Mouse (Mus musculus) lung, adult 2 months (tissue): ENCODE measurements at regions not wholly inside any gene's neighbourhood (a gene's known extent, or its start where the extent isn't known, plus 50 kb on each side); places are given as distances from the start of the nearest gene placed in this dataset.

Source experiments
- DNase-seq: peaks from one replicate; pipeline ENCODE4 v3.0.0; 2022
- H3K4me1 ChIP-seq: fragments of 200-500 bp; 2 replicates; pipeline ENCODE4 v1.6.1; 2011; ENCODE audit warnings: low read length; ENCODE audit not compliant: control insufficient read depth, insufficient read depth
- H3K4me3 ChIP-seq: fragments of 200-500 bp; replicated peaks from 2 replicates; pipeline ENCODE3; 2011; ENCODE audit warnings: low read depth, mild to moderate bottlenecking, control low read depth, low read length; ENCODE audit errors: extremely low read depth
- CTCF ChIP-seq: fragments of 200-500 bp; IDR thresholded peaks from 2 replicates; pipeline ENCODE4 v1.5.1; 2011; ENCODE audit warnings: mild to moderate bottlenecking, low read length, control low read depth; ENCODE audit not compliant: insufficient read depth
- POLR2A ChIP-seq: fragments of 200-500 bp; IDR thresholded peaks from 2 replicates; pipeline ENCODE4 v1.6.1; 2011; ENCODE audit warnings: low read depth, mild to moderate bottlenecking, control low read depth, low read length, borderline replicate concordance; ENCODE audit errors: extremely low read depth
- WGBS: fragments of 180-500 bp; shearing (Covaris S2); methylation state at CpG from one replicate; pipeline ENCODE4 v1.1.7; 2018; 5-methylcytosine and 5-hydroxymethylcytosine counted together

GRCm38 (mm10) chr1:13789318-13790085 is 2303.6 kb downstream of the 4930444P10Rik start:
- no peak overlapping the region for H3K4me3 ChIP-seq
- TF ChIP-seq POLR2A (no peak), CTCF (peak; percentile 86)
- no peaks in the 10 kb centered on the region for H3K4me1 ChIP-seq
- DNase-seq = peak; percentile 66
- WGBS = 43% methylated on average over 13 of the region's 13 CpGs

- no peak for DNase-seq
- Histone ChIP-seq H3K4me1 (no peaks in the 10 kb centered on the region), H3K4me3 (no peak overlapping the region)
- WGBS = 74% methylated on average over 2 of the region's 2 CpGs
- no peak for TF ChIP-seq POLR2A
Measured at GRCm38 (mm10) chr1:13787016-13787415, 2306.1 kb downstream of the 4930444P10Rik start.

DNA sequence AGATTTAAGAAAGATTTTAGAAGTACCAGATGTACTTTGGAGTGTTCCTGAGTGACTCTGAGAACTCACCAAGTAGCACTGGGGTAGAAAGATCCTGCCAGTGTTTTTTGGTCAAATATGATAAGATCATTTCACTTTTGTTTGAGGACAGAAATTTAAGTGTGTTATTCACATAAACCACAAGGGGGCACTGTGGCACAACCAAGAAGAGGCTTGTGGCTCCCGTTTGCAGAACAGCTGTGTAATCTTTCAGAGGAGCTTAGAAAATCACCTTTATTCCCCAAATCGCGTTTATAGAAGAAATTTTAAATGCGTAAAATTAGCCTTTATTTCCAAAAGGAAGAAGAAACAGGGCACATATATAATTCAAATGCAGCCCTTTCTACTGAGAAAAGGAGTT is 2308.7 kb downstream of the 4930444P10Rik start:
- H3K4me1 ChIP-seq = no peaks in the 10 kb centered on the region
- no peak overlapping the region for H3K4me3 ChIP-seq
- TF ChIP-seq POLR2A (no peak), CTCF (peak; percentile 66)
- no peak for DNase-seq
- 3% methylated on average over 4 of the region's 4 CpGs for WGBS

DNA sequence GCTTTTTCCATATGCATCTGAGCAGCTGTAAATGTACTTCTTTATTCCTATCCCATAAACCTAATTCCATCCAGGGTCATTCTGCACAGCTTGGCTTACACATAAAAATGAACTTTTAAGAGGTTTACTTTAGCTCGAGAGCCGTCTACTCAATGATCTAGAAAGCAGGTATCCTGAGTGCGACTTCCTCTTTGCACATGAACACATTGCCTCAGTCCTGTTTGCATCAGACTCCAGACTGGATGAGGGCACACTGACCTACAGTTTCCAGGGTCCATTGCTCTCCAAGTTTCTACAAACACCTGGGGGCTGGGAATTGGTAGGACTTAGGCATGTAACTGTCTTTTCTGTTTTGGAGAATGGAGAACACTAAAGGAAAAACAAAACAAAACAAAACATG is 2310.5 kb downstream of the 4930444P10Rik start:
- TF ChIP-seq POLR2A (no peak), CTCF (no peak)
- no peak overlapping the region for H3K4me3 ChIP-seq
- H3K4me1 ChIP-seq = no peaks in the 10 kb centered on the region
- WGBS = 65% methylated on average over 3 of the region's 3 CpGs
- DNase-seq = no peak

- peaks cover 3% of the 10 kb centered on the region; the same call in 1 of the 2 replicates for H3K4me1 ChIP-seq
- WGBS = 31% methylated on average over 2 of the region's 2 CpGs
- no peak overlapping the region for H3K4me3 ChIP-seq
- no peak for TF ChIP-seq CTCF
- TF ChIP-seq POLR2A = no peak
- no peak for DNase-seq
Measured at GRCm38 (mm10) chr1:13772106-13772505, 2321.0 kb downstream of the 4930444P10Rik start.

DNA sequence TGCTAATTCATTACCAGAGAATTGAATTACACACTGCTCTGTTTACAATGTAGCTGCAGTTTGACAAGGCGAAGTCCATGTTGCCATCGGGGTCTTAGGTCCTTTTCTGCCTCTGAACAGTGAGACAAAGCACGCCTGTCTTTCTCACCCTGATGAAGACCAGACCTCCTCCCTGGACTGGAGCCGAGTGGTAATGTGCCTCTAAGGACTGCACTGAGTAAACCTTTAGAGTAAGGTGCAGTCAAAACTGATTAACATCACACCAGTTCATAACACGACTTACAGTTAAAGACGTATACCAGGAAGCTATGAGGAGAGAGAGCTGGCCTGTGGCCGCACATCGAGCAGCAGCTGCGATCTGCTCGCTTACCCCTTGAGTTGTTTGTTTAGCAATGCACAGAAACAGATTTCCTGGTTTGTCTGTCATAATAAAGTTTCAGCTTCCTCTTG is 2322.1 kb downstream of the 4930444P10Rik start:
- no peak for DNase-seq
- 9% methylated on average over 10 of the region's 10 CpGs for WGBS
- Histone ChIP-seq H3K4me1 (peaks cover 3% of the 10 kb centered on the region; the same call in 1 of the 2 replicates), H3K4me3 (no peak overlapping the region)
- TF ChIP-seq CTCF = no peak
- no peak for TF ChIP-seq POLR2A

GRCm38 (mm10) chr1:13752479-13752878 is 2338.6 kb downstream of the A830018L16Rik start:
- H3K4me3 ChIP-seq = no peak overlapping the region
- no peak for DNase-seq
- WGBS = 44% methylated on average over 1 of the region's 1 CpGs
- no peaks in the 10 kb centered on the region for H3K4me1 ChIP-seq
- TF ChIP-seq POLR2A (no peak), CTCF (no peak)

DNA sequence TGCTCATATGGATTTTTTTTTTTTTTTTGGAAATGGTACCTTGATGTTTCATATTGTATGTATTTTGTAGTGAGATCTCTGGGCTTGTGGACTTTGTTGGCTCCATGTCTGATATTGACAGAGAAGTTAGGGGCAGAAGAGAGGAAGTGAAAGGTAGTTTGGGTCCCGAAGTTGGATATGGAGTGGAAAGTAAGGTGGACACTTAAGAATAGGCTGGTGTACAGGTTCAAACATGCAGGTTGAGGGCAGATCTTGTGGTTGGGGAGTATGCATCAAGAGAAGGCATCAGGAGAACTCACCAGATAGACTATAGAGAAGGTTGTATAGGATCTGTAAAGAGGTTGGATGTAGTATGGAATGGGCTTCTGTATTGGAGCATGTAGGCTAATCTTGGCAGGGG is 2337.5 kb downstream of the A830018L16Rik start:
- TF ChIP-seq CTCF (no peak), POLR2A (no peak)
- 54% methylated on average over 1 of the region's 1 CpGs for WGBS
- Histone ChIP-seq H3K4me1 (no peaks in the 10 kb centered on the region), H3K4me3 (no peak overlapping the region)
- no peak for DNase-seq
